9 mouse cellular contexts compared by ENCODE assay signal in genomic region chr7:98171141-98172073, GRCm38 (mm10). TPM values are rescaled to one million over a fixed set of nuclear protein-coding genes. Genes with fewer than 3 reads are reported as not detected.
A peak's percentile ranks its signal among the peaks of the same experiment; 100 is the strongest.
DNase-seq lines count a peak whose midpoint lies in the region; ATAC-seq and TF ChIP-seq lines count a peak whose summit lies in the region.
"Had no signal": no experiment of that assay in that cellular context is flagged by ENCODE, and none has a peak within 500 bp of the region (broad histone marks: within the 10 kb centered on the region; RNA-seq: fewer than 3 reads in every experiment).

No protein-coding gene starts in this region.

- TF ChIP-seq CTCF in Patski (IDR thresholded peaks at IDR 0.05) = no peak

- intact Hi-C loops in gastrocnemius, postnatal 36 days (cut with DNase I) = no loop called here

- H3K27me3 ChIP-seq in Patski = no peaks in the 10 kb centered on the region

- DNase-seq in frontal cortex, postnatal 25 days (ENCODE audit: low spot score in 2 of 2) = no peak
- DNase-seq in Patski (ENCODE audit: low read depth, low spot score) = no peak
- DNase-seq in gastrocnemius, postnatal 36 days = peak; percentile 54 to 66
- DNase-seq in hindlimb bud, embryonic 11.5 days (ENCODE audit: extremely low spot score, low read depth, low spot score) = peak; percentile 31
- peak; percentile 70 for DNase-seq in lung, postnatal 36 days
- DNase-seq in layer of hippocampus, postnatal 14 days (ENCODE audit: low spot score in 2 of 2) = no peak
- DNase-seq in thymus, postnatal 14 days = no peak

- peak; percentile 75 for ATAC-seq in frontal cortex, adult (ENCODE audit: low TSS enrichment)
- peak; percentile 61 for ATAC-seq in Patski

- in situ Hi-C loops in Patski (cut with MboI; ENCODE audit: low pct_unique_long_range_greater_than_20kb) = no loop called here

- POLR2A ChIA-PET in Patski (lab: Charles Lee) = interaction anchor here (0.6 kb wide), 1 partner anchor 15 kb away, joined by 4 read pairs; no protein-coding TSS in a partner anchor

- CTCF ChIA-PET in Patski (lab: Charles Lee) = interaction anchor here (0.8 kb wide), 1 partner anchor 14 kb away, joined by 3 read pairs; no protein-coding TSS in a partner anchor

RNA-seq across cellular contexts. Expression of gene Capn5, which starts 6.7 kb away (rescaled TPM):
- polyA plus RNA-seq in Patski (2021) = 69.8 TPM
- 1 to 10 TPM; 1.7 to 1.9 TPM for total RNA-seq in gastrocnemius, postnatal 36 days (2021)
- total RNA-seq in layer of hippocampus, postnatal 14 days (2021) = 10 to 100 TPM; 57.0 to 58.9 TPM

RNA-seq across cellular contexts. Expression of gene Omp, which starts 26.1 kb away (rescaled TPM):
- polyA plus RNA-seq in Patski (2021) = 0.62 TPM
- under 1 TPM in 1 of 2 experiments, not detected in 1; 0.12 TPM for total RNA-seq in gastrocnemius, postnatal 36 days (2021)
- total RNA-seq in layer of hippocampus, postnatal 14 days (2021) = 1 to 10 TPM; 1.1 to 1.5 TPM
- polyA plus RNA-seq: G1E had no signal

RNA-seq across cellular contexts. Expression of gene B3gnt6, which starts 27.9 kb away (rescaled TPM):
- polyA plus RNA-seq in Patski (2021) = 0.12 TPM
- not detected for total RNA-seq in gastrocnemius, postnatal 36 days (2021)
- total RNA-seq in layer of hippocampus, postnatal 14 days (2021) = under 1 TPM; 0.23 to 0.26 TPM

RNA-seq across cellular contexts. Expression of gene Myo7a, which starts 52.1 kb away (rescaled TPM):
- 4.0 TPM for polyA plus RNA-seq in Patski (2021)
- 1 to 10 TPM; 2.6 to 3.2 TPM for total RNA-seq in gastrocnemius, postnatal 36 days (2021)
- 10 to 100 TPM; 13.5 to 14.4 TPM for total RNA-seq in layer of hippocampus, postnatal 14 days (2021)

Comparison
In these comparisons a context has a peak if more than half of its experiments do, and no peak if none do; other contexts are left out.
1. DNase-seq: peak in gastrocnemius, postnatal 36 days (2 of 2), hindlimb bud, embryonic 11.5 days (single experiment) and lung, postnatal 36 days (single experiment); none in frontal cortex, postnatal 25 days (0 of 2), Patski (single experiment), layer of hippocampus, postnatal 14 days (0 of 2) and thymus, postnatal 14 days (single experiment).
2. RNA of gene Capn5, which starts 6.7 kb away (total RNA-seq): 57.0 to 58.9 TPM in layer of hippocampus, postnatal 14 days; 1.7 to 1.9 TPM in gastrocnemius, postnatal 36 days; every median in the first group is over 10 times any median in the second.